Comparison of ENCODE assay signal across 12 mouse cellular contexts in the genomic region with DNA sequence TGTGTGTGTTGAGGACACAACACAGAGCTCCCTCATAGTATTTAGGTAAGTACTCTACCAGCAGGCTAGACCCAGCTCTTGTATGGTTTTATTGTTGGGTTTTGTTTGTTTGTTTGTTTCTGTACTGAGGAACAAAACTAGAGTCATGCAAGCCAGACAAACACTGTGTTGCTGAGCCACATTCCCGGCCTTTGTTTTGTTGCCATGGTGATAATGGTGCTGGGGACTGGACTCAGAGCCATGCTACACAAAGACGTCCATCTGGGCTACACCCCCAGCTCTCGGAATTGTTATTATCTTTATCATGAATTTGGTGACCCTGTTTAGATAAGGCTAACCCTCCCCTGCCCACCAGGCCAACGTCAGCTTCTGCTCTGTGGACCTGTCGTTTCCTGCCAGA.
DNase-seq lines count a peak whose midpoint lies in the region; ATAC-seq lines count a peak whose summit lies in the region.
"Had no signal": no experiment of that assay in that cellular context is flagged by ENCODE, and none has a peak within 500 bp of the region (broad histone marks: within the 10 kb centered on the region; RNA-seq: fewer than 3 reads in every experiment).

No protein-coding gene starts in this region.

- peak; percentile 43 for DNase-seq in lung, postnatal 10 days
- DNase-seq in lung, postnatal 4 days, result no peak
- peak; percentile 73 for DNase-seq in hindbrain, embryonic 10.5 days (ENCODE audit: low spot score)
- no peak for DNase-seq in urinary bladder, postnatal 14 days (ENCODE audit: low spot score)
- DNase-seq in layer of hippocampus, postnatal 10 days (ENCODE audit: low spot score in 2 of 2), result no peak
- no peak for DNase-seq in heart, adult 8-10 months (ENCODE audit: low spot score)
- DNase-seq: cerebellum, postnatal 25 days; right cerebral cortex, adult 18-20 months had no signal

- H3K4me1 ChIP-seq in hindbrain, embryonic 10.5 days (replicated peaks), result peaks cover 26% of the 10 kb centered on the region
- peaks cover 23% of the 10 kb centered on the region for H3K4me1 ChIP-seq in midbrain, embryonic 13.5 days (replicated peaks)
- H3K4me1 ChIP-seq in intestine, embryonic 16.5 days (ENCODE audit: control insufficient read depth, insufficient read depth, low read length), result no peaks in the 10 kb centered on the region
- H3K4me1 ChIP-seq: liver, embryonic 15.5 days had no signal

- no peak overlapping the region for H3K4me2 ChIP-seq in midbrain, embryonic 13.5 days (replicated peaks)
- H3K4me2 ChIP-seq in intestine, embryonic 16.5 days (ENCODE audit: low read depth, low read length), result no peak overlapping the region
- H3K4me2 ChIP-seq: liver, embryonic 15.5 days had no signal

- no peaks in the 10 kb centered on the region for H3K27me3 ChIP-seq in hindbrain, embryonic 10.5 days (ENCODE audit: insufficient read depth, poor library complexity, severe bottlenecking)
- no peaks in the 10 kb centered on the region for H3K27me3 ChIP-seq in midbrain, embryonic 13.5 days
- H3K27me3 ChIP-seq in intestine, embryonic 16.5 days (replicated peaks; ENCODE audit: control insufficient read depth, insufficient read depth, low read length), result no peaks in the 10 kb centered on the region
- H3K27me3 ChIP-seq: liver, embryonic 15.5 days had no signal

- peak; percentile 66; the same call in 1 of the 2 replicates for ATAC-seq in midbrain, embryonic 13.5 days
- ATAC-seq in intestine, embryonic 16.5 days, result no peak
- ATAC-seq: CD4-positive, CD25-positive, alpha-beta regulatory T cell, adult 4 months had no signal

- peak overlapping the region; percentile 82 for H3K27ac ChIP-seq in hindbrain, embryonic 10.5 days
- H3K27ac ChIP-seq in midbrain, embryonic 13.5 days, result no peak overlapping the region
- H3K27ac ChIP-seq in intestine, embryonic 16.5 days (ENCODE audit: low read length), result no peak overlapping the region
- H3K27ac ChIP-seq: liver, embryonic 15.5 days had no signal

- H3K9me3 ChIP-seq in hindbrain, embryonic 10.5 days, result no peaks in the 10 kb centered on the region
- no peaks in the 10 kb centered on the region for H3K9me3 ChIP-seq in midbrain, embryonic 13.5 days
- no peaks in the 10 kb centered on the region for H3K9me3 ChIP-seq in intestine, embryonic 16.5 days (ENCODE audit: control insufficient read depth, low read length)
- H3K9me3 ChIP-seq: liver, embryonic 15.5 days had no signal

- H3K4me3 ChIP-seq in hindbrain, embryonic 10.5 days, result no peak overlapping the region
- no peak overlapping the region for H3K4me3 ChIP-seq in midbrain, embryonic 13.5 days (replicated peaks)
- no peak overlapping the region for H3K4me3 ChIP-seq in intestine, embryonic 16.5 days (ENCODE audit: low read length)
- H3K4me3 ChIP-seq: liver, embryonic 15.5 days had no signal

- H3K36me3 ChIP-seq in hindbrain, embryonic 10.5 days, result peaks cover 17% of the 10 kb centered on the region
- H3K36me3 ChIP-seq in midbrain, embryonic 13.5 days, result no peaks in the 10 kb centered on the region
- H3K36me3 ChIP-seq in intestine, embryonic 16.5 days (ENCODE audit: control insufficient read depth, insufficient read depth, low read length), result no peaks in the 10 kb centered on the region
- H3K36me3 ChIP-seq: liver, embryonic 15.5 days had no signal

- WGBS in hindbrain, embryonic 10.5 days, result 19% methylated on average over 5 of the region's 5 CpGs
- WGBS in midbrain, embryonic 13.5 days, result 8% methylated on average over 5 of the region's 5 CpGs
- WGBS in intestine, embryonic 16.5 days, result 14% methylated on average over 5 of the region's 5 CpGs

- no peak overlapping the region for H3K9ac ChIP-seq in midbrain, embryonic 13.5 days (replicated peaks)
- H3K9ac ChIP-seq in intestine, embryonic 16.5 days (ENCODE audit: low read depth, low read length), result no peak overlapping the region
- H3K9ac ChIP-seq: liver, embryonic 15.5 days had no signal

Comparison
In these comparisons a context has a peak if more than half of its experiments do, and no peak if none do; other contexts are left out.
1. DNase-seq: peak in lung, postnatal 10 days (single experiment) and hindbrain, embryonic 10.5 days (single experiment); none in lung, postnatal 4 days (0 of 2), urinary bladder, postnatal 14 days (single experiment), layer of hippocampus, postnatal 10 days (0 of 2) and heart, adult 8-10 months (single experiment).